Comparison of ENCODE assay signal across 9 mouse cellular contexts in the genomic region with DNA sequence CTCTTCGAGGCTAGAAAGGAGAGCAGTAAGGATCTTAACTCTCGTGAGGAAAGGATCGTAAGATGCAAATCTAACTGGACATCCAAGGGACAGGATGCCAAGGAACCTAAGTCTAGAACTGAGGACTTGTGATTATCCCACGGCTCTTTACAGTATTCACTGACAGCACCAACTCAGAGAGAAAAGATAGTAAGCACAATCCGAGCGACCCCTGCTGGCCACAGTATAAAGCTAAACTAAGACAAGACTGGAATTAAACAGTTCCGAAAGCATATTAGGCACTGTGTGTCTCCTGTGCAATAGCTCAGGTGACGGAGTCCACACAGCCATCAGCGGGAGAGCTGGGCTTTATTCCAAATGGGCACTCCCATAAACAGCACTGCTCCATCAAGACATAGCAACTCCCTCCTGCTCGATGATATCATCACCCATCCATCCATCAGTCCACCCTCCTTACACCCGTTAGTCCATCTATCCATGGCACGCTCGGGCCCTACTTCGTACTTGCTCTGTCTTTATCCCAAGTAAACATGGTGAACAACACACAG. TPM values are rescaled to one million over a fixed set of nuclear protein-coding genes. Genes with fewer than 3 reads are reported as not detected.
DNase-seq lines count a peak whose midpoint lies in the region; ATAC-seq lines count a peak whose summit lies in the region.
"Had no signal": no experiment of that assay in that cellular context is flagged by ENCODE, and none has a peak within 500 bp of the region (broad histone marks: within the 10 kb centered on the region; RNA-seq: fewer than 3 reads in every experiment).

No protein-coding gene starts in this region.

- ATAC-seq in kidney, embryonic 14.5 days (ENCODE audit: low FRiP score, low TSS enrichment): no peak
- ATAC-seq in hindbrain, embryonic 14.5 days (ENCODE audit: low FRiP score): 0 out of 2 replicates have a peak, but pooled peaks have one; percentile 6
- peak; percentile 49; the same call in 1 of the 2 replicates for ATAC-seq in neutrophil, adult 5-6 weeks (ENCODE audit: extremely low read depth, insufficient number of reproducible peaks, low FRiP score, poor library complexity, severe bottlenecking)

- WGBS in kidney, embryonic 14.5 days: 57% methylated on average over 14 of the region's 14 CpGs
- 56% methylated on average over 14 of the region's 14 CpGs for WGBS in embryonic facial prominence, embryonic 10.5 days
- WGBS in hindbrain, embryonic 14.5 days: 56% methylated on average over 14 of the region's 14 CpGs

- H3K4me3 ChIP-seq in kidney, embryonic 14.5 days (ENCODE audit: low read length): no peak overlapping the region
- no peak overlapping the region for H3K4me3 ChIP-seq in embryonic facial prominence, embryonic 10.5 days
- H3K4me3 ChIP-seq in hindbrain, embryonic 14.5 days (replicated peaks; ENCODE audit: low read length): no peak overlapping the region
- H3K4me3 ChIP-seq: neural tube, embryonic 13.5 days had no signal

- intact Hi-C loops in left cerebral cortex, postnatal 14 days (cut with DNase I): loop anchor here (2.0 to 5.0 kb wide), 2 partner anchors 92 to 196 kb away; no protein-coding TSS in a partner anchor

- H3K9me3 ChIP-seq in kidney, embryonic 14.5 days (ENCODE audit: control insufficient read depth, low read length): no peaks in the 10 kb centered on the region
- no peaks in the 10 kb centered on the region for H3K9me3 ChIP-seq in embryonic facial prominence, embryonic 10.5 days
- no peaks in the 10 kb centered on the region for H3K9me3 ChIP-seq in hindbrain, embryonic 14.5 days (ENCODE audit: control insufficient read depth, low read length)
- H3K9me3 ChIP-seq: neural tube, embryonic 13.5 days had no signal

- peak; percentile 65 for DNase-seq in kidney, adult 11 months
- peak; percentile 86 for DNase-seq in adrenal gland, postnatal 14 days
- DNase-seq in embryonic facial prominence, embryonic 10.5 days (ENCODE audit: low spot score): peak; percentile 79
- DNase-seq in hindbrain, embryonic 14.5 days (ENCODE audit: low spot score): peak; percentile 78
- peak; percentile 87 to 91 for DNase-seq in left cerebral cortex, postnatal 14 days (ENCODE audit: low spot score in 2 of 2)
- peak; percentile 13 to 28 for DNase-seq in thymus, adult 18-20 months

- H3K36me3 ChIP-seq in kidney, embryonic 14.5 days (ENCODE audit: control insufficient read depth, insufficient read depth, low read length): no peaks in the 10 kb centered on the region
- H3K36me3 ChIP-seq in embryonic facial prominence, embryonic 10.5 days (replicated peaks): no peaks in the 10 kb centered on the region
- no peaks in the 10 kb centered on the region for H3K36me3 ChIP-seq in hindbrain, embryonic 14.5 days (replicated peaks; ENCODE audit: control insufficient read depth, insufficient read depth)
- H3K36me3 ChIP-seq: neural tube, embryonic 13.5 days had no signal

- H3K9ac ChIP-seq in kidney, embryonic 14.5 days (ENCODE audit: low read depth, low read length): no peak overlapping the region
- no peak overlapping the region for H3K9ac ChIP-seq in hindbrain, embryonic 14.5 days
- H3K9ac ChIP-seq: neural tube, embryonic 13.5 days had no signal

- no peak overlapping the region for H3K4me2 ChIP-seq in kidney, embryonic 14.5 days (replicated peaks; ENCODE audit: low read depth, low read length)
- H3K4me2 ChIP-seq in hindbrain, embryonic 14.5 days (replicated peaks): no peak overlapping the region
- H3K4me2 ChIP-seq: neural tube, embryonic 13.5 days had no signal

- H3K27me3 ChIP-seq in kidney, embryonic 14.5 days (ENCODE audit: control insufficient read depth, insufficient read depth, low read length): no peaks in the 10 kb centered on the region
- no peaks in the 10 kb centered on the region for H3K27me3 ChIP-seq in embryonic facial prominence, embryonic 10.5 days (replicated peaks; ENCODE audit: low read depth, poor library complexity, severe bottlenecking)
- no peaks in the 10 kb centered on the region for H3K27me3 ChIP-seq in hindbrain, embryonic 14.5 days (ENCODE audit: control insufficient read depth, insufficient read depth, low read length)
- H3K27me3 ChIP-seq: neural tube, embryonic 13.5 days had no signal

- H3K4me1 ChIP-seq in kidney, embryonic 14.5 days (ENCODE audit: control insufficient read depth, insufficient read depth, low read length): no peaks in the 10 kb centered on the region
- H3K4me1 ChIP-seq in embryonic facial prominence, embryonic 10.5 days: peaks cover 7% of the 10 kb centered on the region
- H3K4me1 ChIP-seq in hindbrain, embryonic 14.5 days (replicated peaks; ENCODE audit: control insufficient read depth, insufficient read depth, low read length): peaks cover 9% of the 10 kb centered on the region

- no peak overlapping the region for H3K27ac ChIP-seq in kidney, embryonic 14.5 days (ENCODE audit: low read depth, low read length)
- H3K27ac ChIP-seq in embryonic facial prominence, embryonic 10.5 days (replicated peaks): no peak overlapping the region
- H3K27ac ChIP-seq in hindbrain, embryonic 14.5 days: no peak overlapping the region
- H3K27ac ChIP-seq: neural tube, embryonic 13.5 days had no signal

RNA-seq across cellular contexts. Expression of a gene that starts 5.2 kb away (rescaled TPM):
- polyA plus RNA-seq in kidney, embryonic 14.5 days (2014; fragmentation: Nextera tagmentation; extraction: Ambion mirVana): 31.9 and 45.3 TPM in 2 replicates
- total RNA-seq in adrenal gland, postnatal 14 days (2021): 32.2 and 34.1 TPM in 2 replicates
- polyA plus RNA-seq in embryonic facial prominence, embryonic 10.5 days (2016; fragmentation: Nextera tagmentation; extraction: Ambion mirVana): 49.8 and 51.7 TPM in 2 replicates
- 33.1 and 35.6 TPM in 2 replicates for polyA plus RNA-seq in hindbrain, embryonic 14.5 days (2014; fragmentation: Nextera tagmentation; extraction: Ambion mirVana)
- total RNA-seq in left cerebral cortex, postnatal 14 days (2021): 10 to 100 TPM; 18.8 to 24.4 TPM
- total RNA-seq in neutrophil, adult 5-6 weeks (2017): 41.4 and 57.3 TPM in 2 replicates

RNA-seq across cellular contexts. Expression of a gene that starts 5.5 kb away (rescaled TPM):
- 7.2 and 7.9 TPM in 2 replicates for polyA plus RNA-seq in kidney, embryonic 14.5 days (2014; fragmentation: Nextera tagmentation; extraction: Ambion mirVana)
- total RNA-seq in adrenal gland, postnatal 14 days (2021): 20.4 and 27.4 TPM in 2 replicates
- 3.6 and 4.2 TPM in 2 replicates for polyA plus RNA-seq in embryonic facial prominence, embryonic 10.5 days (2016; fragmentation: Nextera tagmentation; extraction: Ambion mirVana)
- polyA plus RNA-seq in hindbrain, embryonic 14.5 days (2014; fragmentation: Nextera tagmentation; extraction: Ambion mirVana): 6.8 and 8.7 TPM in 2 replicates
- 1 to 10 TPM; 6.3 to 7.4 TPM for total RNA-seq in left cerebral cortex, postnatal 14 days (2021)
- total RNA-seq in neutrophil, adult 5-6 weeks (2017): 13.1 and 14.4 TPM in 2 replicates

Comparison
In these comparisons a context has a peak if more than half of its experiments do, and no peak if none do; other contexts are left out.
1. DNase-seq: peak in every context shown above with its lines; median percentile 89 in left cerebral cortex, postnatal 14 days; 86 in adrenal gland, postnatal 14 days; 79 in embryonic facial prominence, embryonic 10.5 days; 78 in hindbrain, embryonic 14.5 days; 65 in kidney, adult 11 months; 20 in thymus, adult 18-20 months.